23 mouse cellular contexts compared by ENCODE assay signal in the genomic region with DNA sequence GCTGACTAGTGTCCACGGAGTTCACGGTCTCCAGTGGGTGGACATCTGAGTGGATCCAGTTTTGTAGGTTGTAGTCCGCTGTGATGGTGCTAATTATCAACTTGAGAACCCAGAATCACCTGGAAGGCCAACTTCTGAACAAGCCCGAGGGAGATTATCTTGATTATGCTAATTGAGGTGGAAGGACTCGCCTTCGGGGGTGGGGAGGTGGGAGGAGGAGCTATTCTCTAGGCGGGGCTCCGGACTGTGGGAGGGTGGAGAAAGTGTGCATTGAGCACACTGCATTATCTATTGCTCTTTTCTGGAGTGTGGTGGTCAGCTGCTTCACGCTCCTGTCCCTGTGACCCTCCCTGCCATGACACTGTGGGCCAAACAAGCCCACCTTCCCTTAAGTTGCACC. TPM values are rescaled to one million over a fixed set of nuclear protein-coding genes. Genes with fewer than 3 reads are reported as not detected.
DNase-seq lines count a peak whose midpoint lies in the region; ATAC-seq and TF ChIP-seq lines count a peak whose summit lies in the region.
"Had no signal": no experiment of that assay in that cellular context is flagged by ENCODE, and none has a peak within 500 bp of the region (broad histone marks: within the 10 kb centered on the region; RNA-seq: fewer than 3 reads in every experiment).

No protein-coding gene starts in this region.

- TF ChIP-seq EP300 in MEL (IDR thresholded peaks at IDR 0.05; ENCODE audit: low read depth in 1 of 2, low read length in 2 of 2) = peak in 1 of 2 experiments; percentile 44; a peak in 1 of 4 replicates

- peak overlapping the region; percentile 58 for H3K9ac ChIP-seq in MEL (ENCODE audit: control insufficient read depth, low read depth, low read length, poor library complexity, severe bottlenecking)
- H3K9ac ChIP-seq in liver, embryonic 12.5 days = no peak overlapping the region
- H3K9ac ChIP-seq in kidney, embryonic 16.5 days (replicated peaks; ENCODE audit: low read length) = no peak overlapping the region
- H3K9ac ChIP-seq: forebrain, embryonic 13.5 days; hindbrain, embryonic 15.5 days; limb, embryonic 13.5 days; lung, embryonic 15.5 days; midbrain, embryonic 15.5 days; neural tube, embryonic 13.5 days had no signal

- peaks cover 0 to 16% of the 10 kb centered on the region in 2 experiments; a peak in 2 of 4 replicates for H3K36me3 ChIP-seq in MEL (ENCODE audit: control insufficient read depth in 1 of 2, insufficient read depth in 2 of 2, low read length in 2 of 2)
- no peaks in the 10 kb centered on the region for H3K36me3 ChIP-seq in liver, embryonic 12.5 days
- H3K36me3 ChIP-seq in kidney, embryonic 16.5 days (ENCODE audit: insufficient read depth, low read length) = no peaks in the 10 kb centered on the region
- H3K36me3 ChIP-seq: heart, embryonic 10.5 days; hindbrain, embryonic 15.5 days; limb, embryonic 13.5 days; lung, embryonic 15.5 days; midbrain, embryonic 15.5 days; neural tube, embryonic 13.5 days had no signal

- peak overlapping the region; percentile 21; the same call in 1 of the 2 replicates for H3K4me2 ChIP-seq in liver, embryonic 12.5 days
- H3K4me2 ChIP-seq in kidney, embryonic 16.5 days (replicated peaks; ENCODE audit: low read depth, low read length) = no peak overlapping the region
- H3K4me2 ChIP-seq: forebrain, embryonic 13.5 days; hindbrain, embryonic 15.5 days; limb, embryonic 13.5 days; lung, embryonic 15.5 days; midbrain, embryonic 15.5 days; neural tube, embryonic 13.5 days had no signal

- H3K79me2 ChIP-seq in MEL (ENCODE audit: control insufficient read depth, insufficient read depth, low read length, poor library complexity) = no peaks in the 10 kb centered on the region

- no peak for TF ChIP-seq CTCF in MEL (IDR thresholded peaks at IDR 0.05 in 2 of 3, conservative IDR thresholded peaks at IDR 0.05 in 1 of 3; ENCODE audit: control insufficient read depth in 1 of 3, insufficient read depth in 1 of 3, low read depth in 2 of 3, low read length in 3 of 3, poor library complexity in 1 of 3, severe bottlenecking in 1 of 3)

- H3K9me3 ChIP-seq in MEL (replicated peaks; ENCODE audit: insufficient read depth, low read length) = no peaks in the 10 kb centered on the region
- no peaks in the 10 kb centered on the region for H3K9me3 ChIP-seq in liver, embryonic 12.5 days (replicated peaks)
- H3K9me3 ChIP-seq in kidney, embryonic 16.5 days (ENCODE audit: low read length) = no peaks in the 10 kb centered on the region
- H3K9me3 ChIP-seq: forebrain, embryonic 13.5 days; hindbrain, embryonic 15.5 days; limb, embryonic 13.5 days; lung, embryonic 15.5 days; midbrain, embryonic 15.5 days; neural tube, embryonic 13.5 days had no signal

- ATAC-seq in liver, embryonic 12.5 days = peak; percentile 62; the same call in 1 of the 2 replicates
- peak; percentile 72 for ATAC-seq in megakaryocyte-erythroid progenitor cell, adult 5-6 weeks (replicated peaks; ENCODE audit: low FRiP score, low TSS enrichment, poor library complexity, severe bottlenecking)
- no peak for ATAC-seq in monocyte, adult 5-6 weeks (replicated peaks; ENCODE audit: insufficient number of reproducible peaks, low FRiP score, low TSS enrichment, poor library complexity, severe bottlenecking)
- ATAC-seq in kidney, embryonic 16.5 days (ENCODE audit: low FRiP score, low TSS enrichment) = no peak
- ATAC-seq: forebrain, embryonic 13.5 days; intestine, embryonic 16.5 days; midbrain, embryonic 15.5 days had no signal

- no peak for TF ChIP-seq RAD21 in MEL (IDR thresholded peaks at IDR 0.05; ENCODE audit: low read depth, low read length)

- H3K27ac ChIP-seq in MEL (ENCODE audit: control insufficient read depth, low read depth, low read length) = peak overlapping the region; percentile 57
- H3K27ac ChIP-seq in liver, embryonic 12.5 days = no peak overlapping the region
- H3K27ac ChIP-seq in kidney, embryonic 16.5 days (ENCODE audit: low read length) = no peak overlapping the region
- H3K27ac ChIP-seq: forebrain, embryonic 13.5 days; heart, embryonic 10.5 days; hindbrain, embryonic 15.5 days; limb, embryonic 13.5 days; lung, embryonic 15.5 days; midbrain, embryonic 15.5 days; neural tube, embryonic 13.5 days had no signal

- peak overlapping the region; percentile 60 to 68 for H3K4me3 ChIP-seq in MEL (ENCODE audit: control insufficient read depth in 1 of 2, insufficient read depth in 1 of 2, low read depth in 2 of 2, low read length in 2 of 2)
- H3K4me3 ChIP-seq in liver, embryonic 12.5 days = no peak overlapping the region
- no peak overlapping the region for H3K4me3 ChIP-seq in kidney, embryonic 16.5 days (ENCODE audit: low read length)
- H3K4me3 ChIP-seq: forebrain, embryonic 13.5 days; heart, embryonic 10.5 days; hindbrain, embryonic 15.5 days; limb, embryonic 13.5 days; lung, embryonic 15.5 days; midbrain, embryonic 15.5 days; myocyte; neural tube, embryonic 13.5 days had no signal

- no peaks in the 10 kb centered on the region for H3K27me3 ChIP-seq in MEL (ENCODE audit: control insufficient read depth in 1 of 2, insufficient read depth in 2 of 2, low read length in 2 of 2)
- peaks cover 8% of the 10 kb centered on the region; the same call in 1 of the 2 replicates for H3K27me3 ChIP-seq in liver, embryonic 12.5 days (replicated peaks)
- H3K27me3 ChIP-seq in kidney, embryonic 16.5 days (ENCODE audit: insufficient read depth, low read length) = no peaks in the 10 kb centered on the region
- H3K27me3 ChIP-seq: hindbrain, embryonic 15.5 days; limb, embryonic 13.5 days; lung, embryonic 15.5 days; midbrain, embryonic 15.5 days; neural tube, embryonic 13.5 days had no signal

- H3K4me1 ChIP-seq in MEL (ENCODE audit: control insufficient read depth in 1 of 2, insufficient read depth in 2 of 2, low read length in 2 of 2) = peaks cover 4 to 23% of the 10 kb centered on the region in 2 experiments
- peaks cover 24% of the 10 kb centered on the region for H3K4me1 ChIP-seq in liver, embryonic 12.5 days
- 0 out of 2 replicates have a peak, but pooled peaks cover 2% of the 10 kb centered on the region for H3K4me1 ChIP-seq in kidney, embryonic 16.5 days (ENCODE audit: insufficient read depth, low read length)
- H3K4me1 ChIP-seq: forebrain, embryonic 13.5 days; hindbrain, embryonic 15.5 days; midbrain, embryonic 15.5 days had no signal

- WGBS in liver, embryonic 12.5 days (ENCODE audit: insufficient replicate concordance) = 42% methylated on average over 9 of the region's 9 CpGs
- WGBS in kidney, embryonic 16.5 days = 77% methylated on average over 9 of the region's 9 CpGs

- peak; percentile 89 for DNase-seq in MEL (ENCODE audit: low read depth, low spot score)
- DNase-seq in ZHBTc4 (ENCODE audit: low read depth, low spot score) = peak; percentile 52
- DNase-seq in kidney, adult 8-10 months = no peak
- DNase-seq: adrenal gland, adult 2 months; cerebellum, adult 8-10 months; heart, postnatal 4 days; kidney, postnatal 36 days; lung, postnatal 36 days; right cerebral cortex, postnatal 4 days had no signal

- no peak for TF ChIP-seq POLR2A in MEL (IDR thresholded peaks at IDR 0.05; ENCODE audit: control insufficient read depth in 1 of 2, insufficient read depth in 1 of 2, low read depth in 1 of 2, low read length in 2 of 2, poor library complexity in 1 of 2)

TF ChIP-seq in MEL, 35 proteins besides CTCF, POLR2A, EP300 and RAD21:
- TF ChIP-seq POLR2AphosphoS2 (IDR thresholded peaks at IDR 0.05; ENCODE audit: low read length) (no peak), CHD1 (IDR thresholded peaks at IDR 0.05; ENCODE audit: low read depth, low read length) (no peak), NELFE (IDR thresholded peaks at IDR 0.05; ENCODE audit: low read depth, low read length) (no peak; the same call in 1 of the 2 replicates), GATA1 (IDR thresholded peaks at IDR 0.05; ENCODE audit: low read depth, low read length) (peak; percentile 58), ZMIZ1 (IDR thresholded peaks at IDR 0.05; ENCODE audit: low read depth, low read length) (no peak), MYC (IDR thresholded peaks at IDR 0.05; ENCODE audit: low read depth, low read length) (0 out of 2 replicates have a peak, but pooled peaks have one; percentile 40), ZKSCAN1 (IDR thresholded peaks at IDR 0.05; ENCODE audit: low read depth, low read length) (no peak), ETS1 (IDR thresholded peaks at IDR 0.05; ENCODE audit: low read depth, low read length) (peak; percentile 38; the same call in 1 of the 2 replicates), HCFC1 (IDR thresholded peaks at IDR 0.05; ENCODE audit: low read depth, low read length) (peak; percentile 36; the same call in 1 of the 2 replicates), TBP (IDR thresholded peaks at IDR 0.05; ENCODE audit: low read depth, low read length) (peak; percentile 12; the same call in 1 of the 2 replicates), TCF12 (IDR thresholded peaks at IDR 0.05; ENCODE audit: low read depth, low read length) (0 out of 2 replicates have a peak, but pooled peaks have one; percentile 20), KAT2A (conservative IDR thresholded peaks at IDR 0.05; ENCODE audit: low read depth, low read length) (no peak), ELF1 (IDR thresholded peaks at IDR 0.05; ENCODE audit: low read depth, low read length) (0 out of 2 replicates have a peak, but pooled peaks have one; percentile 13), MXI1 (IDR thresholded peaks at IDR 0.05; ENCODE audit: low read depth, low read length) (peak; percentile 53; the same call in 1 of the 2 replicates), USF1 (IDR thresholded peaks at IDR 0.05; ENCODE audit: low read depth, low read length) (no peak), RCOR1 (IDR thresholded peaks at IDR 0.05; ENCODE audit: low read depth, low read length) (0 out of 2 replicates have a peak, but pooled peaks have one; percentile 11)
TF ChIP-seq in MEL: peak in this region for 9.

RNA-seq across cellular contexts. Expression of a gene that starts 23.9 kb away (rescaled TPM):
- total RNA-seq in MEL (2012; rRNA removed) = 0.07 and 0.08 TPM in 2 replicates
- polyA plus RNA-seq in MEL (2012; ENCODE audit: insufficient read depth in 1 of 2, insufficient read length in 2 of 2, low read depth in 1 of 2, low replicate concordance in 2 of 2, missing spikeins in 1 of 2) = under 1 TPM in 1 of 2 experiments, not detected in 1; 0.71 TPM
- polyA plus RNA-seq in liver, embryonic 12.5 days (2016; fragmentation: Nextera tagmentation; extraction: Ambion mirVana) = 0.17 and 0.66 TPM in 2 replicates
- total RNA-seq in megakaryocyte-erythroid progenitor cell, adult 5-6 weeks (2014; fragmentation: Nextera tagmentation) = not detected in 2 replicates
- total RNA-seq in megakaryocyte-erythroid progenitor cell, adult 5-6 weeks (2017) = not detected in 2 replicates
- total RNA-seq in monocyte, adult 5-6 weeks (2017) = not detected in 3 replicates
- 1.3 and 1.8 TPM in 2 replicates for polyA plus RNA-seq in kidney, embryonic 16.5 days (2015; fragmentation: Nextera tagmentation; extraction: Ambion mirVana)
- total RNA-seq: granulocyte monocyte progenitor cell, adult 5-6 weeks had no signal

Comparison
In these comparisons a context has a peak if more than half of its experiments do, and no peak if none do; other contexts are left out.
1. DNase-seq: peak in MEL (single experiment) and ZHBTc4 (single experiment); none in kidney, adult 8-10 months (0 of 2).
2. H3K4me3 ChIP-seq: peak in MEL (2 of 2); none in liver, embryonic 12.5 days (single experiment) and kidney, embryonic 16.5 days (single experiment).
3. ATAC-seq: peak in liver, embryonic 12.5 days (single experiment) and megakaryocyte-erythroid progenitor cell, adult 5-6 weeks (single experiment); none in monocyte, adult 5-6 weeks (single experiment) and kidney, embryonic 16.5 days (single experiment).